Mouse (Mus musculus) neutrophil, adult 5-6 weeks (primary cell): ENCODE results near the gene Pcca. TPM values are rescaled to one million over a fixed set of nuclear protein-coding genes. Genes with fewer than 3 reads are reported as not detected.
"Not testable (repeated sequence)": the region's sequence is repeated elsewhere in the genome, so short reads cannot be mapped to it uniquely, and the experiment has no call there.

Source experiments
- ATAC-seq: fragments of 151-379, 151-347 bp; 2 replicates; pipeline ENCODE4 v1.8.0; 2017; ENCODE audit warnings: mild to moderate bottlenecking, moderate TSS enrichment; ENCODE audit not compliant: insufficient number of reproducible peaks, poor library complexity, low FRiP score, severe bottlenecking; ENCODE audit errors: extremely low read depth
- total RNA-seq: library from RNA; stranded (forward); fragments of 200-1000 nt; gene quantifications from 2 replicates; pipeline ENCODE4 v1.2.3, GENCODE M21; 2017

Pcca gene
- total RNA-seq, 1 experiment from 2014 or later, result 25.4 TPM

GRCm38 (mm10) chr14:122552761-122553445 is 18.8 kb downstream of the Pcca start:
- ATAC-seq, result no peak

- peak; percentile 92 for ATAC-seq
These were observed 23.2 kb downstream of the Pcca start for GRCm38 (mm10) chr14:122557353-122557752.

GRCm38 (mm10) chr14:122560893-122561452 is 26.8 kb downstream of the Pcca start:
- ATAC-seq, result not testable (repeated sequence)

GRCm38 (mm10) chr14:122570862-122571261 is 36.7 kb downstream of the Pcca start:
- ATAC-seq, result no peak

GRCm38 (mm10) chr14:122574064-122574751 is 40.1 kb downstream of the Pcca start:
- ATAC-seq, result 0 out of 2 replicates have a peak, but pooled peaks have one; percentile 23

GRCm38 (mm10) chr14:122577816-122578215 is 43.7 kb downstream of the Pcca start:
- no peak for ATAC-seq

GRCm38 (mm10) chr14:122582057-122582456 is 47.9 kb downstream of the Pcca start:
- ATAC-seq, result no peak

GRCm38 (mm10) chr14:122582491-122583077 is 48.5 kb downstream of the Pcca start:
- ATAC-seq, result no peak

- ATAC-seq, result not testable (repeated sequence)
These were observed 50.0 kb downstream of the Pcca start for GRCm38 (mm10) chr14:122584087-122584486.

GRCm38 (mm10) chr14:122586942-122587341 is 52.8 kb downstream of the Pcca start:
- no peak for ATAC-seq

GRCm38 (mm10) chr14:122597534-122597933 is 63.4 kb downstream of the Pcca start:
- ATAC-seq, result no peak

GRCm38 (mm10) chr14:122598802-122599201 is 64.7 kb downstream of the Pcca start:
- no peak for ATAC-seq

GRCm38 (mm10) chr14:122599839-122600238 is 65.7 kb downstream of the Pcca start:
- ATAC-seq, result no peak

GRCm38 (mm10) chr14:122602701-122603100 is 68.6 kb downstream of the Pcca start:
- ATAC-seq, result no peak

GRCm38 (mm10) chr14:122606499-122606898 is 72.4 kb downstream of the Pcca start:
- no peak for ATAC-seq

GRCm38 (mm10) chr14:122607456-122607855 is 73.3 kb downstream of the Pcca start:
- no peak for ATAC-seq

- ATAC-seq, result no peak
These were observed 74.2 kb downstream of the Pcca start for GRCm38 (mm10) chr14:122608323-122608722.

- ATAC-seq, result no peak
These were observed 76.9 kb downstream of the Pcca start for GRCm38 (mm10) chr14:122611035-122611434.

GRCm38 (mm10) chr14:122612317-122612716 is 78.2 kb downstream of the Pcca start:
- no peak for ATAC-seq

GRCm38 (mm10) chr14:122617656-122618055 is 83.5 kb downstream of the Pcca start:
- no peak for ATAC-seq
